Mouse (Mus musculus): ENCODE measurements around the gene Snx14. TPM values are rescaled to one million over a fixed set of nuclear protein-coding genes. Genes with fewer than 3 reads are reported as not detected.

Snx14 gene
- polyA plus RNA-seq, 1 experiment from 2014 or later = 20.7 TPM

DNA sequence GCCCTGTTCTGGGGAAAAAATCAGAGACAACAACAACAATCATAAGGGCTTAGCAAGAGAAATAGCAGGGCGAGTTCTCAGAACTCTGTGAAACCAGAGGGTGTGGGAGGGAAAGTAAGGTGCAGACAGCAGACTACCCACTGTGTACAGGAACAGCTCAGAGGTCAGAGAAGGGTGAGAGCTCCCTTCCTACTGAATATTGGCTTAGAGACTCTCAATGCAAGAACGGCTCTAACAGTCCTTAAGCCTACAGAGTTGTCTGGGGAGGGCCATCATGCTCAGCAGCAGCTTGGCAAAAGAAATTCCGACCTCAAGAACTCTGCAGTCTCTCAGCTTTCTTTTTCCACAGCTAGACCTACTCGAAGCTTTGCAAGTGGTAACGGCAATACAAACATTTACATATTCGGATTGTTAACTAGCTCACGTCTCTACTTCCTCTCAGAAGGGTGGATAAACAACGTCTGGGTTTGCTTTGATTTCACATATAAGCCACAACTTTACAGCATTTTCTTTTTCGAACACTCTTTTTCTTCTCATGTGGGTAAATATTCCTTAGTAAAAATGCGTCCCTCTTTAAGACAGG lies 109.5 kb downstream of the Snx14 start:
- Histone ChIP-seq H3K27ac (replicated peaks) (no peak overlapping the region), H3K36me3 (no peaks in the 10 kb centered on the region), H3K27me3 (ENCODE audit: low read depth, poor library complexity, severe bottlenecking) (peaks cover 68% of the 10 kb centered on the region), H3K9me3 (replicated peaks) (no peaks in the 10 kb centered on the region), H3K4me3 (no peak overlapping the region), H3K4me1 (peaks cover 35% of the 10 kb centered on the region)
- no peak for DNase-seq (ENCODE audit: low spot score)
- WGBS = 38% methylated on average over 10 of the region's 10 CpGs

DNA sequence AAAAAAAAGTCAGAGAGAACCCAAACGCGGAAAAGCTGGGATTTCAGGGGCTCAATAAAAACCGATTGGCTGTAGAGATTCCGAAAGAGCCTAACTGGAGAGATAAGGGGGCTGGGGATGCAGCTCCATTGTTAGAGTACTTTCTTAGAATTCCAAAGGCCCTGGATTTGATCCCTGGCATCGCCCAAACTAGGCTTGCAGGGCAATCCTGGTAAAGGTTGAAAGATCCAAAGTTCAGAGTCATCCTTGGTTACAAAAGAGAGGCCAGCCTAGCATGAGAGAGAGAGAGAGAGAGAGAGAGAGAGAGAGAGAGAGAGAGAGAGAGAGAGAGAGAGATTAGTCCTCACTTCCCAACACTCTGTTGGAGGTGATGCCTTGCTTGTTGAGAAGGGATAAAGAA lies 110.1 kb downstream of the Snx14 start:
- Histone ChIP-seq H3K27me3 (ENCODE audit: low read depth, poor library complexity, severe bottlenecking) (peaks cover 66% of the 10 kb centered on the region), H3K27ac (replicated peaks) (no peak overlapping the region), H3K9me3 (replicated peaks) (no peaks in the 10 kb centered on the region; the same call in 1 of the 2 replicates), H3K4me1 (peaks cover 35% of the 10 kb centered on the region), H3K36me3 (no peaks in the 10 kb centered on the region), H3K4me3 (no peak overlapping the region)
- 6% methylated on average over 5 of the region's 5 CpGs for WGBS
- DNase-seq (ENCODE audit: low spot score) = no peak

DNA sequence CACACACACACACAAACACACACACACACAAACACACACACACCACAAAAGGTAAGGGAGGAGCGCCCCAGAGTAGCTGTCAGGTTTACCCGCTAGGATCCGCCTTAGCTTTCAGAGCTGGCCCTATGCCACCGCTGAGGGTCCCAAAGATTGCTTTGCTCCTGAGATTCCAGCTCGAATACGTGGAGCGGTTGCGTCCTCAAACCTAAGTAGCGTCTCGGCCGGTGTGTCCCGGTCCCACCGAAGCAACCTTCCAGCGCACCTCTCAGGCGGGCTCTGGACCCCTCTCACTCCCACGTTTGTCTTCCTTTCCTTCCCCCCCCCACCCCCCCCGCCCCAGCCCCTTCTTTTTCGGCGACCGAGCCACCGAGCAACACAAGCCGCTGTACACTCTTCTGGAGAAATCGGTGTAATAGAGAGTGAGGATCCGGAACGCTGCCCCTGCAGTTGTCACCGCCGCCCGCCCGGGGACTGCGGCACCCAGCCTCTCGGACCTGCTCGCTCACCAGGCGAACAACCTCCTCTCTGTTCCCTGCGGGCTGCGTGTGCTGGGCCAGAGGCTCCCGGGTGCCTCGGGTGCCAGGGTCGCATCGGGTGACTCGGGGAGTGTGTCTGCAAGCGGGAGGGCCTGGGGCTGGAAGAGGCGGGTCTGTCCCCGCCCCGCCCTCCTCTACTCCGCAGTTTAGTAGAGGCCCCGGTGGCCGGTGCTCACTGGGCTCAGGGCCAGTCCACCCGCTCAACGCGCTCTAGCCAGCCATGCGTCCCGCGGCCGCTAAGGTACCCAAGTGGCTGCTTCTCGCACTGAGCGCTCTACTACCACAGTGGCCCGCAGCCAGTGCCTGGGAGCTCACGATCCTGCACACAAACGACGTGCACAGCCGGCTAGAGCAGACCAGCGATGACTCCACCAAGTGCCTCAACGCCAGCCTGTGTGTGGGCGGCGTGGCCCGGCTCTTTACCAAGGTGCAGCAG lies 111.5 kb downstream of the Snx14 start, which contains the start of gene Nt5e:
TSS of gene Nt5e (plus strand) at position 268 of the 972 bp plus-strand sequence.
- 2% methylated on average over 65 of the region's 66 CpGs for whole genome bisulfite sequencing
- H3K27ac ChIP-seq (replicated peaks) = peak within 1 kb of the TSS; percentile 63
- DNase-seq (ENCODE audit: low spot score) = peak; percentile 81
- no peaks in the 10 kb centered on the region; the same call in 1 of the 2 replicates for H3K9me3 ChIP-seq (replicated peaks)
- H3K4me3 ChIP-seq = peak within 1 kb of the TSS; percentile 72
- H3K4me1 ChIP-seq = peaks cover 26% of the 10 kb centered on the region
- peaks cover 66% of the 10 kb centered on the region for H3K27me3 ChIP-seq (ENCODE audit: low read depth, poor library complexity, severe bottlenecking)
- no peaks in the 10 kb centered on the region for H3K36me3 ChIP-seq

Other genes with a start within 250 kb of the Snx14 start
- 0.73 and 1.1 TPM in 2 replicates for gene Nt5e, start 111.8 kb downstream of the Snx14 start, polyA plus RNA-seq (2016; fragmentation: Nextera tagmentation; extraction: Ambion mirVana)
- 0.71 and 1.1 TPM in 2 replicates for gene Gm20537, start 17.7 kb upstream of the Snx14 start, polyA plus RNA-seq (2016; fragmentation: Nextera tagmentation; extraction: Ambion mirVana)
- 110 and 115 TPM in 2 replicates for gene Syncrip, start 43.6 kb upstream of the Snx14 start, polyA plus RNA-seq (2016; fragmentation: Nextera tagmentation; extraction: Ambion mirVana)
- gene Zfp949, start 109.1 kb upstream of the Snx14 start, polyA plus RNA-seq (2016; fragmentation: Nextera tagmentation; extraction: Ambion mirVana) = 5.9 and 9.1 TPM in 2 replicates
- gene Trim43a, start 141.9 kb upstream of the Snx14 start, polyA plus RNA-seq (2016; fragmentation: Nextera tagmentation; extraction: Ambion mirVana) = 0.06 and 0.24 TPM in 2 replicates